Mouse (Mus musculus) kidney, postnatal 0 days (tissue): ENCODE results near the gene Kiz. TPM values are rescaled to one million over a fixed set of nuclear protein-coding genes. Genes with fewer than 3 reads are reported as not detected.

Experiments used
- ATAC-seq: fragments of 200-750 bp; cut with Nextera tagmentation; replicated peaks from 2 replicates; pipeline ENCODE4 v1.8.0; 2017; ENCODE audit warnings: low read depth, moderate number of reproducible peaks, moderate TSS enrichment, moderate library complexity; ENCODE audit not compliant: low FRiP score
- DNase-seq: peaks from one replicate; pipeline ENCODE4 v3.0.0-alpha.2; 2016; ENCODE audit warnings: low spot score
- H3K27ac ChIP-seq: fragments of 300-500 bp; sonication (generic); 2 replicates; pipeline ENCODE4 v1.5.1; 2014; ENCODE audit warnings: mild to moderate bottlenecking
- H3K27me3 ChIP-seq: fragments of 300-500 bp; sonication (generic); 2 replicates; pipeline ENCODE4 v1.6.1; 2014; ENCODE audit warnings: low read length, mixed read lengths; ENCODE audit not compliant: insufficient read depth
- H3K36me3 ChIP-seq: fragments of 300-500 bp; sonication (generic); 2 replicates; pipeline ENCODE4 v1.6.1; 2014; ENCODE audit warnings: low read length, mixed read lengths; ENCODE audit not compliant: insufficient read depth
- H3K4me1 ChIP-seq: fragments of 300-500 bp; sonication (generic); replicated peaks from 2 replicates; pipeline ENCODE4 v1.6.1; 2014; ENCODE audit warnings: antibody characterized with exemption, low read length, mixed read lengths; ENCODE audit not compliant: insufficient read depth
- H3K4me2 ChIP-seq: fragments of 300-500 bp; sonication (generic); 2 replicates; pipeline ENCODE4 v1.6.1; 2014; ENCODE audit warnings: mild to moderate bottlenecking, low read length, moderate library complexity, mixed read lengths
- H3K4me3 ChIP-seq: fragments of 300-500 bp; sonication (generic); replicated peaks from 2 replicates; pipeline ENCODE4 v1.5.1; 2014; ENCODE audit warnings: low read depth, low read length
- H3K9ac ChIP-seq: fragments of 300-500 bp; sonication (generic); 2 replicates; pipeline ENCODE4 v1.6.1; 2014; ENCODE audit warnings: low read depth, low read length
- H3K9me3 ChIP-seq: fragments of 300-500 bp; sonication (generic); replicated peaks from 2 replicates; pipeline ENCODE4 v1.6.1; 2016; ENCODE audit warnings: low read length, inconsistent platforms, mixed read lengths
- CTCF ChIP-seq: IDR thresholded peaks from 2 replicates; pipeline ENCODE4 v1.5.1; 2016; ENCODE audit warnings: antibody characterized with exemption, low read depth, mild to moderate bottlenecking, moderate library complexity
- WGBS: fragments of 180-500 bp; shearing (Covaris S2); extraction: QIAGEN DNeasy Blood & Tissue Kit; methylation state at CpG from one replicate; pipeline ENCODE4 v1.1.7; 2014; 5-methylcytosine and 5-hydroxymethylcytosine counted together
- polyA plus RNA-seq: library from polyadenylated mRNA; unstranded; fragments of >200 nt; fragmentation: Nextera tagmentation; extraction: Ambion mirVana; gene quantifications from 2 replicates; pipeline ENCODE4 v1.2.1, GENCODE M21; 2015

Kiz gene
- polyA plus RNA-seq, 1 experiment from 2014 or later, result 31.0 TPM

- ATAC-seq (no peak), DNase-seq (no peak)
- H3K36me3 ChIP-seq, result no peaks in the 10 kb centered on the region
- no peaks in the 10 kb centered on the region for H3K4me1 ChIP-seq
- no peak overlapping the region for H3K4me3 ChIP-seq
- TF ChIP-seq CTCF, result no peak
- no peaks in the 10 kb centered on the region for H3K27me3 ChIP-seq
- H3K4me2 ChIP-seq, result no peak overlapping the region
- no peak overlapping the region for H3K27ac ChIP-seq
- H3K9me3 ChIP-seq, result no peaks in the 10 kb centered on the region
- H3K9ac ChIP-seq, result no peak overlapping the region
Observed at GRCm38 (mm10) chr2:146986429-146986828, 130.8 kb downstream of the Kiz start.

DNA sequence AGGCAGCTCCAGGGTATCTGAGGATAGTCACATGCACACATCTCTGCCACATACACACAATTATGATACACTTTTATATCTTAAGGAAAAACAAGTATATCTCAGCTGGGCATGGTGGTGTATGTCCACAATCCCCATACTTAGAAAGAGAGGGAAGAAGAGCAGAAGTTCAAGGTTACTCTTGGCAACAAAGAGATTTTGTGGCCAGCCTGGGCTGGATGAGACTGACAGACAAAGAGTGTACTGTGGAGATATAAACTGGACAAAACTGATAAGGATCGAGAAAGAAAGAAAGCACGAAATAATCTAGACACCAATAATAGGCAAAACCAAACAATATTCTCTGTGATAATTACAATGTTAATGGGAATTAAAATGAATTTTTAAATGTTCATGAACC, 151.6 kb downstream of the Kiz start:
- DNase-seq, result no peak
- H3K4me1 ChIP-seq, result peaks cover 8% of the 10 kb centered on the region; the same call in 1 of the 2 replicates
- H3K27me3 ChIP-seq, result no peaks in the 10 kb centered on the region
- no peak for TF ChIP-seq CTCF
- ATAC-seq, result no peak
- WGBS, result 91% methylated on average over 2 of the region's 2 CpGs
- no peak overlapping the region for H3K4me3 ChIP-seq
- H3K36me3 ChIP-seq, result no peaks in the 10 kb centered on the region
- H3K27ac ChIP-seq, result no peak overlapping the region
- H3K9me3 ChIP-seq, result no peaks in the 10 kb centered on the region
- H3K9ac ChIP-seq, result no peak overlapping the region
- H3K4me2 ChIP-seq, result no peak overlapping the region

GRCm38 (mm10) chr2:147009084-147009483, 153.4 kb downstream of the Kiz start:
- DNase-seq (no peak), ATAC-seq (no peak)
- no peak overlapping the region for H3K9ac ChIP-seq
- H3K9me3 ChIP-seq, result no peaks in the 10 kb centered on the region
- H3K36me3 ChIP-seq, result no peaks in the 10 kb centered on the region
- no peak overlapping the region for H3K4me3 ChIP-seq
- H3K27me3 ChIP-seq, result no peaks in the 10 kb centered on the region
- TF ChIP-seq CTCF, result no peak
- H3K4me1 ChIP-seq, result peaks cover 8% of the 10 kb centered on the region; the same call in 1 of the 2 replicates
- H3K27ac ChIP-seq, result no peak overlapping the region
- no peak overlapping the region for H3K4me2 ChIP-seq

DNA sequence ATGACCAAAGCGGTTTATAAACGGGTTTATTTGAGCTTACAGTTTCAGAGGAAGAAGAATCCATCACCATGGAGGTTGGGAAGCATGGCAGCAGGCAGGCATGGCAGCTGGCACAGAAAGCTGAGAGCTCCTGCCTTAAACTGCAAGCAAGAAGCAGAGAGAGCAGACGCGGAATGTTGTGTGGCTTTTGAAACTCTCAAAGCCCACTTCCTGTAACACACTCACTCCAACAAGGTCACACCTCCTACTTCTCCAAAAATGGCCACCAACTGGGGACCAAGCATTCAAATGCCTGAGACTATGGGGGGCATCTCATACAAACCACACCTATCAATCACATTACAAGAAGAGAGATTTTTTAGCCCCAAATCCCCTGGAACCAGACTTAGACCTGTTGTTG, 154.5 kb downstream of the Kiz start:
- Histone ChIP-seq H3K36me3 (no peaks in the 10 kb centered on the region), H3K27ac (no peak overlapping the region), H3K27me3 (no peaks in the 10 kb centered on the region), H3K9me3 (no peaks in the 10 kb centered on the region), H3K4me3 (no peak overlapping the region), H3K4me1 (peaks cover 8% of the 10 kb centered on the region; the same call in 1 of the 2 replicates), H3K4me2 (no peak overlapping the region), H3K9ac (no peak overlapping the region)
- WGBS, result 94% methylated on average over 4 of the region's 4 CpGs
- DNase-seq, result no peak
- no peak for TF ChIP-seq CTCF
- ATAC-seq, result no peak

DNA sequence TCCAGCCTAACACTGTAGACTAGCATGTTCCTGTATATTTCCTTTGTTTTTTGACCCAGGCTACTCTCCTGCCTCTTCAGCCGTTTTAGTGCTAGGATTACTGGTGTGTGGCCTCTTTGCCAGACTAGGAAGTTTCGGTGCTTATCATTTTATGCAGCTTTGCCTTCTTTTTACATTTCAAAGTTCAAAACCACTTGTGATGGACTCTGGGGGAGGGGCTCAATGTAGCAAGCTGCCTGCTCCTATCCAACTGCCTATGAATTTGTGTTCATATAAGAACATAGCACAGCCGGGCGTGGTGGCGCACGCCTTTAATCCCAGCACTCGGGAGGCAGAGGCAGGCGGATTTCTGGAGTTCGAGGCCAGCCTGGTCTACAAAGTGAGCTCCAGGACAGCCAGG, 155.3 kb downstream of the Kiz start:
- Histone ChIP-seq H3K9ac (no peak overlapping the region), H3K4me2 (no peak overlapping the region), H3K27me3 (no peaks in the 10 kb centered on the region), H3K4me1 (peaks cover 8% of the 10 kb centered on the region; the same call in 1 of the 2 replicates), H3K27ac (no peak overlapping the region), H3K36me3 (no peaks in the 10 kb centered on the region), H3K9me3 (no peaks in the 10 kb centered on the region), H3K4me3 (no peak overlapping the region)
- WGBS, result 91% methylated on average over 9 of the region's 9 CpGs
- no peak for DNase-seq
- ATAC-seq, result no peak
- TF ChIP-seq CTCF, result no peak

DNA sequence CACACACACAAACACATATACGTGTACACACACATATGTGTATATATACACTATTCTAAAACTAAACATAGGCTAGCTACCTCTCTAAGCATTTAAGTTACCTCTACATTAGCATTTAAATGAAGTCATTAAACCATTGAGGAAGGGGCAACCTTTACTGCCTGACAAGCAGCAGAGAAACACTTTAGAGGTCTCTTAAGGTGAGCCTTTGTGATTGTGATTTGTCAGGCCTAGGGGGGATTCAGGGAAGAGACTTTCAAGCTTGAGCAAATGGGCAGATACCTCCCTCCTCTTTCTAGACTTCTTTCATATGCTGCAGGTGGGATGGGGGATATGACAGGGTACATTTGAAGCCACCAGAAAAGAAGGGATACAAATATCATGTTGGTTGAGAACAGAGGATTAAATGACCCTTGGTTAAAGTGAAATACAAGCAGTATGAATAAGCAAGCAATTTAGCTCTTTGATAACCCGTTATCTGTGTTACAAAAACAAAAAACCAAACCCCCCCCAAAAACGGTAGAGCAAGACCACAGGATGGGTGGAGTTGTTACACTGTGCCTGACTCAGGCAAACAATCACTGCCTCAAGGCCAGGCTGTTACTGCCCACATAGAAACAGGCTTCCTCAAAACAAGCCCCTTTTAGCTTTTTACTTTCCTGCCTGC, 155.9 kb downstream of the Kiz start:
- DNase-seq, result no peak
- Histone ChIP-seq H3K4me3 (peak overlapping the region; percentile 86), H3K4me1 (peaks cover 8% of the 10 kb centered on the region; the same call in 1 of the 2 replicates), H3K27me3 (no peaks in the 10 kb centered on the region), H3K36me3 (no peaks in the 10 kb centered on the region), H3K9ac (peak overlapping the region; percentile 83), H3K4me2 (peak overlapping the region; percentile 61), H3K9me3 (no peaks in the 10 kb centered on the region), H3K27ac (peak overlapping the region; percentile 97)
- no peak for ATAC-seq
- 49% methylated on average over 3 of the region's 3 CpGs for WGBS
- TF ChIP-seq CTCF, result no peak
